Mouse (Mus musculus): ENCODE results near the gene Trcg1.

GRCm38 (mm10) chr9:57229726-57230125, 6.6 kb upstream of the Trcg1 start:
- TF ChIP-seq CTCF (conservative IDR thresholded peaks at IDR 0.05; ENCODE audit: low read length), result no peak
- TF ChIP-seq POU5F1 (IDR thresholded peaks at IDR 0.05; ENCODE audit: borderline replicate concordance, low read length), result no peak

All from E14TG2a.4 (cell line).